Mouse (Mus musculus): ENCODE data around the gene Zmiz1. TPM values are rescaled to one million over a fixed set of nuclear protein-coding genes. Genes with fewer than 3 reads are reported as not detected.

Zmiz1 gene
- polyA plus RNA-seq, 1 experiment: 63.7 TPM

DNA sequence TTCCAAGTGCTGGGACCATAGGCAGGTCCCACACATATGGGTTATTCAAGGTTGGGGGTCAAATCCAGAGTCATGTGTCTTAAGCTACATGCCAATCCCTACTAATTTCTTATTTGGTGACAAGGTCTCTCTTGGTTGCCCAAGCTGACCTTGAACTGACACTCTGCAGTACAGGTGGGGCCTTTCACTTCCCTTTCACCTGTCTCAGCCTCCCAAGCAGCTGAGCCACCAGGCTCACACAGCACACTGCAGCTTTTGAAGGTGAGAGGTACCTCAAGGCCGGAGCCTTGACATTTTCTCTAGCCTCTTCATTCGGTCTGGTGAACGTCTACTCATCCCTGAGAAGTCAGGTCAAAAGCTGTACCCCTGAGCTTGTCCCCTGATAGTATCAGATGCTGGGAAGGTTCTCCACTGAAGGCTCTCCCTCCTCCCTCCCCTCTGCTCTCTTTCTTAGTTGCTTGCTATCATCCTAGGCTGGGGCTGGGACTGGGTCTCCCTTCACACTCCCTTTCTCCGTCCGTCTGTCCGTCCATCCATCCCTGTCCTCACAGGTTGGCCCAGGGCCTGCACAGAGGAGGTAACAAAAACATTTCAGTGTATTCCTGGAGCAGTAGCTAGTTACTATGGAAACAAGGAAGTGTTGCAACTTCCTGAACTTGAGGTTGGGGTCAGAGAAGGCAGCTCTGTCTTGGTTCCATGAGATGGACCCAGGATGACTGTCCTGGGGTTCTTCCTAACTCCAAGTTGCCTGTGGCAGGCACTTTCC, 13.3 kb downstream of the Zmiz1 start:
- WGBS: 52% methylated on average over 6 of the region's 6 CpGs
- H3K4me3 ChIP-seq (replicated peaks; ENCODE audit: insufficient read depth, low read depth, low read length): no peak overlapping the region
- H3K4me1 ChIP-seq (ENCODE audit: control insufficient read depth, insufficient read depth, low read length): peaks cover 91% of the 10 kb centered on the region
- no peak overlapping the region for H3K27ac ChIP-seq (ENCODE audit: insufficient read depth, low read length)
- DNase-seq: no peak
- TF ChIP-seq POLR2A (IDR thresholded peaks at IDR 0.05; ENCODE audit: borderline replicate concordance, insufficient read depth, low read length) (no peak), CTCF (IDR thresholded peaks at IDR 0.05; ENCODE audit: borderline replicate concordance, insufficient read depth, low read depth, low read length) (no peak)
- H3K27me3 ChIP-seq (ENCODE audit: control insufficient read depth, insufficient read depth, low read length): no peaks in the 10 kb centered on the region

DNA sequence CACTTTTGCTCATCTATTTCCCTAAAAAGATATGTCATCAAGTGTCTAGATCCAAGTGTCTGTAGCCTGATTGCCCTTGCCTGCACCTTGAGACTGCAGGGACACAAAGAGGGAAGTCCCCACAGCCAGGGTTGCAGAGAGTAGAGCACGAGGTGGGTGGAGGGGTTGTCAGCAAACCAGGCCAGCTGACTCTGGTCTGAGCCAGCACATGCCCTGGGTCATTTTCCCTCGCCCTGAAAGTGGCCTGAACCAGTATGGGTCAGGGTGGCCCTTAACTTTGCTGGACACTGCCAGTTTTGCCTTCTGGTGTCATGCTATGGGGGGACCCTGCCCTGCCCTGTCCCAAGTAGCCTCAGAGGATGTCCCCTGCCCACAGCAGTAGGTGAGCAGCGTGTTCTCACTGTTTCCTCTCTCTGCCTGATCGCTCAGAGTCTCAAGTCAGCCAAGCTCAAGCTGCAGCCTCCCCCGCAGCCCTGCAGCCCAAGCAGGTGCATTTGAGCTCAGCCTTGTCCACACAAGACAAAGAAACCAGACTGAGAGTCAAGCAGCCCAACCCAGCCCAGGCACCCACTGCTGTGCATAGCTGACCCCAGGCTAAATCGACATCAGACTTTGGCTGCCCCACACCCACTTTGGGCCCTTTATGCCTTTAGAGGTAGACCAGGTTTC, 14.1 kb downstream of the Zmiz1 start:
- WGBS: 15% methylated on average over 6 of the region's 6 CpGs
- TF ChIP-seq POLR2A (IDR thresholded peaks at IDR 0.05; ENCODE audit: borderline replicate concordance, insufficient read depth, low read length): no peak
- no peak for TF ChIP-seq CTCF (IDR thresholded peaks at IDR 0.05; ENCODE audit: borderline replicate concordance, insufficient read depth, low read depth, low read length)
- Histone ChIP-seq H3K4me1 (ENCODE audit: control insufficient read depth, insufficient read depth, low read length) (peaks cover 92% of the 10 kb centered on the region), H3K27ac (ENCODE audit: insufficient read depth, low read length) (peak overlapping the region; percentile 1; the same call in 1 of the 2 replicates), H3K4me3 (replicated peaks; ENCODE audit: insufficient read depth, low read depth, low read length) (no peak overlapping the region), H3K27me3 (ENCODE audit: control insufficient read depth, insufficient read depth, low read length) (no peaks in the 10 kb centered on the region)
- peak in 1 of 2 experiments; percentile 42 for DNase-seq

- no peak for DNase-seq
- Histone ChIP-seq H3K27ac (ENCODE audit: insufficient read depth, low read length) (no peak overlapping the region), H3K4me1 (ENCODE audit: control insufficient read depth, insufficient read depth, low read length) (peaks cover 91% of the 10 kb centered on the region), H3K4me3 (replicated peaks; ENCODE audit: insufficient read depth, low read depth, low read length) (no peak overlapping the region), H3K27me3 (ENCODE audit: control insufficient read depth, insufficient read depth, low read length) (no peaks in the 10 kb centered on the region)
- TF ChIP-seq POLR2A (IDR thresholded peaks at IDR 0.05; ENCODE audit: borderline replicate concordance, insufficient read depth, low read length): no peak
- no peak for TF ChIP-seq CTCF (IDR thresholded peaks at IDR 0.05; ENCODE audit: borderline replicate concordance, insufficient read depth, low read depth, low read length)
- WGBS: 32% methylated on average over 5 of the region's 5 CpGs
Measured at GRCm38 (mm10) chr14:25474017-25474416, 15.0 kb downstream of the Zmiz1 start.

DNA sequence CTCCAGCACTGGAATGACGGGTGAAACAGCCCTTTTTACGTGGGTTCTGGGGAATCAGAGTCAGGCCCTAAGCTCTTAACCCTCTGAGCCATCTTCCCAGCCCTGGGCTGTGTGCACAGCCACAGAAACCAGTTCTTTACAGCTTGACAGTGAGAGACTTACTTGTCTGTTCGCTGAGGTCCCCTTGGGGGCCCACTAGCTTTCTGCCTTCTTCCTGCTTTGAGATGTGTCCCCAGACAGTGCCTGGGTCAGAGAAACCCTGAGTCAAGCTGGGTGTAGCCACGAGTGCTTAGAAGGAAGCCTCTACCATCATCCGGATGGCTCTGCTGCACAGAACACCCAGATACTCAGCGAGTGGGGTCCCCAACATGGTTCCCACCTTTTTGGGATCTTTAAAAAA, 15.7 kb downstream of the Zmiz1 start:
- 28% methylated on average over 6 of the region's 6 CpGs for WGBS

DNA sequence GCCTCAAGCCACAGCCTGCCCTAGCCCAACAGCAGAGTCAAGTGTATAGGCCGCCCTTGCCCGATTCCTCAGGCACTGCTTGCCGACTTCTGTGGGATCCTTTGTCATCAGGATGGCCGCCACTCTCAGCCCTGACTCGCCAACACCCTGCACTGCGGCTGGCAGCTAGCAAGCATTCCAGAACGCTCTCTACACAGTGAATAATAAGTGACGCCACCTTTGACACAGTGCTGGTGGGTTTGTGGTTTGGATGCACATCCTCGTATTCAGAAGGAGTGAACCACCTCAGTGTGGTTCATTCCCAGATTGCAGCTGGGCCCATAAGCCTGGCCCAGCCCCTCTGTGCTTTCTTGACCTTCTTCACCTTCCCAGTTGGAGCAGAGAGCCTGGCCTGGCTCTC, 17.1 kb downstream of the Zmiz1 start:
- peak overlapping the region; percentile 49 for H3K27ac ChIP-seq (ENCODE audit: insufficient read depth, low read length)
- TF ChIP-seq CTCF (IDR thresholded peaks at IDR 0.05; ENCODE audit: borderline replicate concordance, insufficient read depth, low read depth, low read length) (no peak), POLR2A (IDR thresholded peaks at IDR 0.05; ENCODE audit: borderline replicate concordance, insufficient read depth, low read length) (no peak)
- H3K4me1 ChIP-seq (ENCODE audit: control insufficient read depth, insufficient read depth, low read length): peaks cover 89% of the 10 kb centered on the region
- no peak overlapping the region for H3K4me3 ChIP-seq (replicated peaks; ENCODE audit: insufficient read depth, low read depth, low read length)
- WGBS: 26% methylated on average over 9 of the region's 9 CpGs
- DNase-seq: no peak
- H3K27me3 ChIP-seq (ENCODE audit: control insufficient read depth, insufficient read depth, low read length): no peaks in the 10 kb centered on the region

More for the DNA sequence above, 15.7 kb downstream of the Zmiz1 start:
- DNase-seq: no peak
- TF ChIP-seq POLR2A (IDR thresholded peaks at IDR 0.05; ENCODE audit: borderline replicate concordance, insufficient read depth, low read length) (no peak), CTCF (IDR thresholded peaks at IDR 0.05; ENCODE audit: borderline replicate concordance, insufficient read depth, low read depth, low read length) (no peak)
- Histone ChIP-seq H3K4me3 (replicated peaks; ENCODE audit: insufficient read depth, low read depth, low read length) (no peak overlapping the region), H3K27ac (ENCODE audit: insufficient read depth, low read length) (0 out of 2 replicates have a peak overlapping the region, but pooled peaks have one; percentile 6), H3K27me3 (ENCODE audit: control insufficient read depth, insufficient read depth, low read length) (no peaks in the 10 kb centered on the region), H3K4me1 (ENCODE audit: control insufficient read depth, insufficient read depth, low read length) (peaks cover 91% of the 10 kb centered on the region)

GRCm38 (mm10) chr14:25476453-25476852, 17.5 kb downstream of the Zmiz1 start:
- DNase-seq: peak; percentile 77 to 87
- Histone ChIP-seq H3K27me3 (ENCODE audit: control insufficient read depth, insufficient read depth, low read length) (no peaks in the 10 kb centered on the region), H3K27ac (ENCODE audit: insufficient read depth, low read length) (peak overlapping the region; percentile 49), H3K4me1 (ENCODE audit: control insufficient read depth, insufficient read depth, low read length) (peaks cover 89% of the 10 kb centered on the region), H3K4me3 (replicated peaks; ENCODE audit: insufficient read depth, low read depth, low read length) (no peak overlapping the region)
- TF ChIP-seq CTCF (IDR thresholded peaks at IDR 0.05; ENCODE audit: borderline replicate concordance, insufficient read depth, low read depth, low read length) (no peak), POLR2A (IDR thresholded peaks at IDR 0.05; ENCODE audit: borderline replicate concordance, insufficient read depth, low read length) (no peak)
- WGBS: 5% methylated on average over 3 of the region's 3 CpGs

DNA sequence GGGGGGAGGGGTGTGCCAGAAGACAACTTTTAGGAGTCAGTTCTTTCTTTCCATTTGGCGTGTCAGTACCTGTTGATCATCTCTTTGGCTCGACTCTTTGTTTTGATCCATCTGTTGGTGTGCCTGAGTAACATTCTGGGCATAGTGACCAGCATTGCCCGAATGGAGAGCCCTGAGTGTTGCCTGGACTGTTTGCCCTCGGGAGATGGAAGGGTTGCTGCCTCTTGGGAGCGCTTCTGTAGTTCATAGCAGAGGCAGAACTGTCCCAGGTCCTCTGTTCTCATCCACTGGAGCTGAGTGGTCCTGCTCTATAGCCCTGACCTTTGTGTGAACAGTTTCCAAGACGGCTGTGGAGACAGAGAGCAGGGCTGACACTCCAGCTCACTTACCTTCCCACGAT, 18.3 kb downstream of the Zmiz1 start:
- peaks cover 89% of the 10 kb centered on the region for H3K4me1 ChIP-seq (ENCODE audit: control insufficient read depth, insufficient read depth, low read length)
- H3K27ac ChIP-seq (ENCODE audit: insufficient read depth, low read length): peak overlapping the region; percentile 26
- 14% methylated on average over 7 of the region's 7 CpGs for WGBS

More for the DNA sequence above, 18.3 kb downstream of the Zmiz1 start:
- DNase-seq: no peak
- no peak overlapping the region for H3K4me3 ChIP-seq (replicated peaks; ENCODE audit: insufficient read depth, low read depth, low read length)
- TF ChIP-seq CTCF (IDR thresholded peaks at IDR 0.05; ENCODE audit: borderline replicate concordance, insufficient read depth, low read depth, low read length) (no peak), POLR2A (IDR thresholded peaks at IDR 0.05; ENCODE audit: borderline replicate concordance, insufficient read depth, low read length) (no peak)
- H3K27me3 ChIP-seq (ENCODE audit: control insufficient read depth, insufficient read depth, low read length): no peaks in the 10 kb centered on the region

Data from cerebellum, adult 2 months (tissue).